Mouse (Mus musculus) kidney, embryonic 15.5 days (tissue): ENCODE results near the gene Keap1. TPM values are rescaled to one million over a fixed set of nuclear protein-coding genes. Genes with fewer than 3 reads are reported as not detected.

Source experiments
- ATAC-seq: fragments of 200-750 bp; cut with Nextera tagmentation; replicated peaks from 2 replicates; pipeline ENCODE4 v1.8.0; 2017; ENCODE audit warnings: moderate TSS enrichment; ENCODE audit not compliant: low FRiP score
- H3K27ac ChIP-seq: fragments of 300-500 bp; sonication (generic); 2 replicates; pipeline ENCODE4 v1.5.1; 2015; ENCODE audit warnings: mild to moderate bottlenecking, inconsistent platforms
- H3K27me3 ChIP-seq: fragments of 300-500 bp; sonication (generic); 2 replicates; pipeline ENCODE4 v1.6.1; 2015; ENCODE audit warnings: inconsistent platforms
- H3K36me3 ChIP-seq: fragments of 300-500 bp; sonication (generic); 2 replicates; pipeline ENCODE4 v1.6.1; 2015; ENCODE audit warnings: inconsistent platforms
- H3K4me1 ChIP-seq: fragments of 300-500 bp; sonication (generic); 2 replicates; pipeline ENCODE4 v1.6.1; 2015; ENCODE audit warnings: inconsistent platforms
- H3K4me2 ChIP-seq: fragments of 300-500 bp; sonication (generic); 2 replicates; pipeline ENCODE4 v1.6.1; 2015; ENCODE audit warnings: moderate library complexity, mild to moderate bottlenecking, inconsistent platforms
- H3K4me3 ChIP-seq: fragments of 300-500 bp; sonication (generic); replicated peaks from 2 replicates; pipeline ENCODE4 v1.5.1; 2015; ENCODE audit warnings: mild to moderate bottlenecking, inconsistent platforms
- H3K9ac ChIP-seq: fragments of 300-500 bp; sonication (generic); 2 replicates; pipeline ENCODE4 v1.6.1; 2015; ENCODE audit warnings: mild to moderate bottlenecking, inconsistent platforms
- H3K9me3 ChIP-seq: fragments of 300-500 bp; sonication (generic); replicated peaks from 2 replicates; pipeline ENCODE4 v1.6.1; 2016; ENCODE audit warnings: inconsistent platforms
- WGBS: fragments of 180-500 bp; shearing (Covaris S2); methylation state at CpG from one replicate; pipeline ENCODE4 v1.1.7; 2015; ENCODE audit warnings: mixed read lengths; 5-methylcytosine and 5-hydroxymethylcytosine counted together
- polyA plus RNA-seq: library from polyadenylated mRNA; unstranded; fragments of >200 nt; fragmentation: Nextera tagmentation; extraction: Ambion mirVana; gene quantifications from 2 replicates; pipeline ENCODE4 v1.2.1, GENCODE M21; 2015

The Keap1 gene
- polyA plus RNA-seq, 1 experiment from 2014 or later: 64.2 TPM

GRCm38 (mm10) chr9:21254690-21255089, 15.5 kb upstream of the Keap1 start:
- no peak for ATAC-seq
- Histone ChIP-seq H3K9ac (no peak overlapping the region), H3K36me3 (no peaks in the 10 kb centered on the region), H3K4me3 (no peak overlapping the region), H3K27me3 (peaks cover 26% of the 10 kb centered on the region), H3K9me3 (no peaks in the 10 kb centered on the region), H3K4me1 (peaks cover 2% of the 10 kb centered on the region; the same call in 1 of the 2 replicates), H3K27ac (no peak overlapping the region), H3K4me2 (no peak overlapping the region)

GRCm38 (mm10) chr9:21251116-21251735, 12.1 kb upstream of the Keap1 start:
- ATAC-seq: no peak
- Histone ChIP-seq H3K27me3 (peaks cover 60% of the 10 kb centered on the region), H3K4me2 (no peak overlapping the region), H3K9ac (no peak overlapping the region), H3K36me3 (no peaks in the 10 kb centered on the region), H3K4me3 (no peak overlapping the region), H3K9me3 (no peaks in the 10 kb centered on the region), H3K27ac (no peak overlapping the region), H3K4me1 (peaks cover 14% of the 10 kb centered on the region)
- WGBS: 61% methylated on average over 13 of the region's 13 CpGs

- no peak for ATAC-seq
- Histone ChIP-seq H3K4me3 (no peak overlapping the region), H3K27ac (no peak overlapping the region), H3K36me3 (no peaks in the 10 kb centered on the region), H3K4me2 (no peak overlapping the region), H3K9me3 (no peaks in the 10 kb centered on the region), H3K9ac (no peak overlapping the region), H3K27me3 (peaks cover 67% of the 10 kb centered on the region), H3K4me1 (peaks cover 14% of the 10 kb centered on the region)
- WGBS: 48% methylated on average over 2 of the region's 2 CpGs
These were observed 11.3 kb upstream of the Keap1 start for GRCm38 (mm10) chr9:21250509-21250908.

- 21% methylated on average over 17 of the region's 17 CpGs for WGBS
- Histone ChIP-seq H3K27me3 (peaks cover 73% of the 10 kb centered on the region), H3K27ac (no peak overlapping the region), H3K9me3 (no peaks in the 10 kb centered on the region), H3K4me2 (no peak overlapping the region), H3K36me3 (no peaks in the 10 kb centered on the region), H3K9ac (no peak overlapping the region), H3K4me1 (peaks cover 20% of the 10 kb centered on the region), H3K4me3 (no peak overlapping the region)
- ATAC-seq: no peak; the same call in 1 of the 2 replicates
These were observed 10.7 kb upstream of the Keap1 start for GRCm38 (mm10) chr9:21249629-21250508.

- H3K36me3 ChIP-seq: no peaks in the 10 kb centered on the region
- H3K4me1 ChIP-seq: peaks cover 31% of the 10 kb centered on the region
- H3K27me3 ChIP-seq: peaks cover 89% of the 10 kb centered on the region
- H3K4me3 ChIP-seq: peak within 1 kb of the TSS; percentile 36
- peak within 1 kb of the TSS; percentile 60 for H3K4me2 ChIP-seq
- no peak within 1 kb of the TSS for H3K27ac ChIP-seq
- H3K9ac ChIP-seq: peak within 1 kb of the TSS; percentile 2; the same call in 1 of the 2 replicates
- no peaks in the 10 kb centered on the region for H3K9me3 ChIP-seq
- WGBS: 0% methylated on average over 25 of the region's 30 CpGs
- ATAC-seq: no peak
These were observed 9.2 kb upstream of the Keap1 start, which contains the start of gene S1pr5 for GRCm38 (mm10) chr9:21248326-21248725. S1pr5 (minus strand) TSS chr9:21248443.

- Histone ChIP-seq H3K27me3 (peaks cover 94% of the 10 kb centered on the region), H3K4me2 (no peak overlapping the region), H3K9me3 (no peaks in the 10 kb centered on the region), H3K9ac (no peak overlapping the region), H3K27ac (no peak overlapping the region), H3K36me3 (no peaks in the 10 kb centered on the region), H3K4me3 (no peak overlapping the region), H3K4me1 (peaks cover 31% of the 10 kb centered on the region)
- ATAC-seq: no peak
- WGBS: 88% methylated on average over 1 of the region's 1 CpGs
These were observed 7.2 kb upstream of the Keap1 start for GRCm38 (mm10) chr9:21246342-21246741.

- peak; percentile 5; the same call in 1 of the 2 replicates for ATAC-seq
- Histone ChIP-seq H3K4me1 (peaks cover 35% of the 10 kb centered on the region), H3K4me3 (peak overlapping the region; percentile 51), H3K9ac (peak overlapping the region; percentile 39), H3K9me3 (no peaks in the 10 kb centered on the region), H3K4me2 (peak overlapping the region; percentile 83), H3K27ac (no peak overlapping the region), H3K27me3 (peaks cover 82% of the 10 kb centered on the region), H3K36me3 (no peaks in the 10 kb centered on the region)
- 4% methylated on average over 16 of the region's 16 CpGs for WGBS
These were observed 5.9 kb upstream of the Keap1 start for GRCm38 (mm10) chr9:21245113-21245487.

- peak overlapping the region; percentile 39 for H3K9ac ChIP-seq
- no peak overlapping the region for H3K27ac ChIP-seq
- WGBS: under 1% methylated on average over 72 of the region's 72 CpGs
- H3K9me3 ChIP-seq: no peaks in the 10 kb centered on the region
- no peaks in the 10 kb centered on the region for H3K36me3 ChIP-seq
- peak overlapping the region; percentile 83 for H3K4me2 ChIP-seq
- H3K4me1 ChIP-seq: peaks cover 37% of the 10 kb centered on the region
- peak; percentile 22; the same call in 1 of the 2 replicates for ATAC-seq
- peaks cover 77% of the 10 kb centered on the region for H3K27me3 ChIP-seq
- H3K4me3 ChIP-seq: peak overlapping the region; percentile 51
These were observed 5.4 kb upstream of the Keap1 start for GRCm38 (mm10) chr9:21244428-21245112.

- H3K27me3 ChIP-seq: peaks cover 70% of the 10 kb centered on the region
- H3K36me3 ChIP-seq: no peaks in the 10 kb centered on the region
- H3K9me3 ChIP-seq: no peaks in the 10 kb centered on the region
- H3K9ac ChIP-seq: peak overlapping the region; percentile 39
- H3K4me2 ChIP-seq: peak overlapping the region; percentile 83
- H3K27ac ChIP-seq: no peak overlapping the region
- peak overlapping the region; percentile 51 for H3K4me3 ChIP-seq
- H3K4me1 ChIP-seq: peaks cover 41% of the 10 kb centered on the region
- WGBS: 6% methylated on average over 42 of the region's 42 CpGs
- no peak for ATAC-seq
These were observed 4.8 kb upstream of the Keap1 start for GRCm38 (mm10) chr9:21243826-21244427.

- H3K9me3 ChIP-seq: no peaks in the 10 kb centered on the region
- WGBS: 8% methylated on average over 11 of the region's 11 CpGs
- H3K36me3 ChIP-seq: no peaks in the 10 kb centered on the region; the same call in 1 of the 2 replicates
- ATAC-seq: no peak
- H3K27me3 ChIP-seq: peaks cover 46% of the 10 kb centered on the region
- H3K4me1 ChIP-seq: peaks cover 46% of the 10 kb centered on the region
- no peak overlapping the region for H3K4me3 ChIP-seq
- H3K4me2 ChIP-seq: no peak overlapping the region
- H3K9ac ChIP-seq: no peak overlapping the region
- H3K27ac ChIP-seq: no peak overlapping the region
These were observed 2.2 kb upstream of the Keap1 start for GRCm38 (mm10) chr9:21241343-21241742.

- Histone ChIP-seq H3K4me2 (peak overlapping the region; percentile 73), H3K4me1 (peaks cover 45% of the 10 kb centered on the region), H3K27ac (peak overlapping the region; percentile 97), H3K4me3 (peak overlapping the region; percentile 92), H3K9ac (peak overlapping the region; percentile 97), H3K9me3 (no peaks in the 10 kb centered on the region), H3K36me3 (peaks cover 17% of the 10 kb centered on the region), H3K27me3 (peaks cover 27% of the 10 kb centered on the region)
- 40% methylated on average over 4 of the region's 4 CpGs for WGBS
- ATAC-seq: no peak
These were observed 296 bp upstream of the Keap1 start for GRCm38 (mm10) chr9:21239465-21239848.
